In the genomic region with DNA sequence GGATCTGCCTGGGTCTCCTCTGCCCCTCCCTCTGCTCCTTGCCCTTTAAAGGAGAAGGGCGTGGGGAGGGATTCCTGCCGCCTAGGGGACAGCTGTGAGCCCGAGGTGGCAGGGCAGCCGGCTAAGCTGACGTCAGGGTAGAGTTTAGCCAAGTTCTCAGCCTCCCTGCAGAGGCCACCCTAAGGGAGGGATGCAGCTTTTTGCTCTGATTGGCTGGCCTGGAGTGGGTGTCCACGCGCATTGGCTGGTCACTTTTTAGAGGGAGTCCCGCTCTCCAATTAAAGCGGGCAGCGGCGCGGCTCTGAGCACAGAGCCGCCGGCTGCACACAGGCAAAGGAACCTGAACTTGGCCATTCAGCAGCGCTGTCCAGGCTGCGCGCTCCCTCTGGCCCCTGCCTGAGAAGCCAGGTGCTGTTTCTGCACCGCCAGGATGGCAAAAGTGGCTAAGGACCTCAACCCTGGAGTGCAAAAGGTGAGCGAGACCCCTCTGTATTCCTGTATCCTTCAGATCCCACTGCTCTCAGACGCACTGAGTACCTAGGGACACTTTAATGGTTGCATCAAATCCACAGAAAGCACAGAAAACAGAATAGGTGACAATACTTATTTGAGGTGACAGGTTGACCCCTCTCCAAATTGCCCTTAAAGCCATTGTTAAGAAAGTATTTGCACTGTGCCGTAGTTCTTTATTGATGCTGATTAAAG, we compare ENCODE assay signal across 9 mouse cellular contexts. TPM values are rescaled to one million over a fixed set of nuclear protein-coding genes. Genes with fewer than 3 reads are reported as not detected.
DNase-seq lines count a peak whose midpoint lies in the region; ATAC-seq lines count a peak whose summit lies in the region.
"Had no signal": no experiment of that assay in that cellular context is flagged by ENCODE, and none has a peak within 500 bp of the region (broad histone marks: within the 10 kb centered on the region; RNA-seq: fewer than 3 reads in every experiment).

A gene (plus strand): TSS at position 258 of the 705 bp plus-strand sequence.

- no peaks in the 10 kb centered on the region for H3K36me3 ChIP-seq in hindbrain, embryonic 11.5 days (ENCODE audit: control insufficient read depth, insufficient read depth, low read length)
- H3K36me3 ChIP-seq in lung, embryonic 15.5 days, result no peaks in the 10 kb centered on the region

- H3K9ac ChIP-seq in hindbrain, embryonic 11.5 days (ENCODE audit: low read depth, low read length), result peak within 1 kb of the TSS; percentile 28; the same call in 1 of the 2 replicates
- peak within 1 kb of the TSS; percentile 26 for H3K9ac ChIP-seq in lung, embryonic 15.5 days

- no peaks in the 10 kb centered on the region for H3K27me3 ChIP-seq in hindbrain, embryonic 11.5 days (ENCODE audit: control insufficient read depth, insufficient read depth, low read length)
- H3K27me3 ChIP-seq in lung, embryonic 15.5 days, result no peaks in the 10 kb centered on the region; the same call in 1 of the 2 replicates

- H3K27ac ChIP-seq in hindbrain, embryonic 11.5 days (ENCODE audit: low read depth, low read length), result no peak within 1 kb of the TSS
- peak within 1 kb of the TSS; percentile 86 for H3K27ac ChIP-seq in lung, embryonic 15.5 days

- ATAC-seq in hindbrain, embryonic 11.5 days (ENCODE audit: low FRiP score), result peak; percentile 98
- ATAC-seq in lung, embryonic 15.5 days (ENCODE audit: borderline replicate concordance, extremely low read depth, low FRiP score, low TSS enrichment), result peak; percentile 95

- H3K4me3 ChIP-seq in hindbrain, embryonic 11.5 days (ENCODE audit: low read depth, low read length), result peak within 1 kb of the TSS; percentile 19; the same call in 1 of the 2 replicates
- H3K4me3 ChIP-seq in lung, embryonic 15.5 days, result peak within 1 kb of the TSS; percentile 38
- H3K4me3 ChIP-seq: erythroblast, embryonic 14.5 days had no signal

- no peaks in the 10 kb centered on the region; the same call in 1 of the 2 replicates for H3K4me1 ChIP-seq in hindbrain, embryonic 11.5 days (replicated peaks; ENCODE audit: control insufficient read depth, insufficient read depth, low read length)
- H3K4me1 ChIP-seq in lung, embryonic 15.5 days, result peaks cover 28% of the 10 kb centered on the region

- peak within 1 kb of the TSS; percentile 49 for H3K4me2 ChIP-seq in hindbrain, embryonic 11.5 days (replicated peaks; ENCODE audit: low read depth, low read length)
- peak within 1 kb of the TSS; percentile 69 for H3K4me2 ChIP-seq in lung, embryonic 15.5 days

- DNase-seq in ZHBTc4 (ENCODE audit: low read depth, low spot score), result peak; percentile 89
- DNase-seq in cerebellum, postnatal 25 days, result peak; percentile 67 to 77
- peak; percentile 60 to 61 for DNase-seq in frontal cortex, postnatal 14 days (ENCODE audit: low spot score in 2 of 2)
- peak; percentile 83 for DNase-seq in hindbrain, embryonic 11.5 days (ENCODE audit: low spot score)
- DNase-seq in layer of hippocampus, adult 9-11 months, result peak; percentile 78
- peak; percentile 63 for DNase-seq in ovary, postnatal 14 days (ENCODE audit: low spot score)
- DNase-seq in urinary bladder, postnatal 14 days (ENCODE audit: low spot score), result peak; percentile 80

- WGBS in hindbrain, embryonic 11.5 days, result 4% methylated on average over 21 of the region's 21 CpGs
- WGBS in lung, embryonic 15.5 days, result 3% methylated on average over 21 of the region's 21 CpGs

- no peaks in the 10 kb centered on the region for H3K9me3 ChIP-seq in hindbrain, embryonic 11.5 days (ENCODE audit: control insufficient read depth, low read length)
- H3K9me3 ChIP-seq in lung, embryonic 15.5 days, result no peaks in the 10 kb centered on the region

RNA-seq across cellular contexts. Expression of the gene that starts here (rescaled TPM):
- polyA plus RNA-seq in hindbrain, embryonic 11.5 days (2014; fragmentation: Nextera tagmentation; extraction: Ambion mirVana), result 6.6 and 8.4 TPM in 2 replicates
- polyA plus RNA-seq in lung, embryonic 15.5 days (2015; fragmentation: Nextera tagmentation; extraction: Ambion mirVana), result 34.9 and 37.4 TPM in 2 replicates
- polyA plus RNA-seq: erythroblast, embryonic 14.5 days had no signal
